Mouse (Mus musculus) embryo, embryonic 10.5 days (tissue): ENCODE results near the gene Ppp1r1a.

Experiments
- DNase-seq: peaks from one replicate; pipeline ENCODE4 v3.0.0-alpha.2; 2015; ENCODE audit warnings: low spot score

Gene Ppp1r1a

GRCm38 (mm10) chr15:103514914-103515313, 22.9 kb downstream of the Ppp1r1a start:
- DNase-seq: no peak

DNA sequence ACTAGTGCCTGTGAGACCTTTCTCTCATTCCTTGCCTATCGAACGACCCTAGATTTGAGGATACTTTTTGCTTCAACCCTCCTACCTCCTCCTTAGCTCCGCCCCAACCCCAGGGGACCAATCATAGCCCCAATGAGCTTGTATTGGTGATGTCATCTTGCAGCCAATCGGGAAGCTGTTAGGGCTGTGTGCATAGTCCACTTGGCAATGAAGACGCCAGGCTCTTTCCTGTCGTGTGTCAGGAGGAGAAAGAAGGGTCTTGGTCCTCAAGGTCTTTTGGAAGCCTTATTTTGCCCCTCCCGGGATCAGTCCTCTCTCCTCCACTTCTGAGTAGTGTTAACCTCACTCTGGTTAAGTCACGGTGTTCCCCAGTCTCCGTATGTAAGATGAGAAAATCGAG, 23.7 kb downstream of the Ppp1r1a start:
- DNase-seq: peak; percentile 94

DNA sequence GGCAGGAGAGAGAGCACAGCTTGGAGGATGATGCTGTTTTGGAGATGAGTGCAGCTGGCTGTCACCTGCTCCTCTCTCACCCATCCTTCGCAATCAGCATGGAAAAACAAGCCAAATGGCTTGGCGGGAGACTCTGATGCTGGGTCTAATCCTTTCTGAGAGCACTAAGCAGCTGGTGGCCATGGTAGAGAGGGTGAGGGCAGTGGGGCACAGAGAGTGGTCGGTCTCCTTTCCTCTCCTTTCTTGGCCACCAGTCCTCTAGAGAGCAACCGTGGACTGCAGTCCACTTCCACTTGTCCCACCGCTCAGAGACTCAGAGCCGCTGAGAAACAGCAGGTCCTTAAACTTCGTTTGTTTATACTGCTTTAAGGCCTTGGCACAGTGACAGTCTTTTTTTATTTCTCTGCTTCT, 24.2 kb downstream of the Ppp1r1a start:
- no peak for DNase-seq

DNA sequence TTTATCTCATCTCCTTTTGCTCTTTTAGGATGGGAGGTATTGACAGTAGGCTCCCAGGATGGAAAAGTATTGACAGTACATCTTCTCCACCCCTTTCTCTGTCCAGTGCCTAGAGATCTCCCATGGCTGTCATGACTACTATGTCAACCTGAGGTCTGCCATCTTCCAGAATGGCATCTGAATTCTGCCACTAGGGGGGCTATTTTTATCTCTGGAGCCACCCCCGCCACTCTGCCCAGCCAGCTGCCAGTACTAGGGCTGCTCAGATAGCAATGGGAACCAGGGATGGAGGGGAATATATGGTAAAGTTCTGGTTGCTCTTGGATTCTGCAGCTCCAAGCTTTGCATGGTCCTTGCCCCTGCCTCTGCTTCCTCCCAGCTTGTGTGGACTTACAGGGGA, 26.2 kb downstream of the Ppp1r1a start:
- DNase-seq: no peak

GRCm38 (mm10) chr15:103509317-103509716, 28.5 kb downstream of the Ppp1r1a start:
- DNase-seq: no peak

DNA sequence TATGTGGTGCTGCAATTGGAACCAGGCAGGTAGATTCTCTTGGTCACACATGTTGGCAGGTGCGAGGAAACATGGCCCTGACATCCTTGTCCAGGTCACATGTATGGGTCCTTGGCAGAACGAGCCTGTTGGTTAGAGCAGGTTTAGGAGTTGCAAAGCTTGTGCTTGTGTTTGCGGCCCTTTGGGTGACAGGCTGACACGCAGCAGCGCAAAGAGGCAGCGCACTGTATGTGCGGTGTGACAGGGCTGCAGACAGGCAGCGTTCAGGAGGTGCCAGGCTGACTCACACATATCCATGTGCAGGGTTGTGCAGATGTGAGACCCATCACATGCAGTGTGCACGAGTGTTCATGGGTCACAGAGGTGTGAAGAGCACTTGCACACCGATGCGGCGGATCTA, 34.1 kb downstream of the Ppp1r1a start:
- DNase-seq: no peak

DNA sequence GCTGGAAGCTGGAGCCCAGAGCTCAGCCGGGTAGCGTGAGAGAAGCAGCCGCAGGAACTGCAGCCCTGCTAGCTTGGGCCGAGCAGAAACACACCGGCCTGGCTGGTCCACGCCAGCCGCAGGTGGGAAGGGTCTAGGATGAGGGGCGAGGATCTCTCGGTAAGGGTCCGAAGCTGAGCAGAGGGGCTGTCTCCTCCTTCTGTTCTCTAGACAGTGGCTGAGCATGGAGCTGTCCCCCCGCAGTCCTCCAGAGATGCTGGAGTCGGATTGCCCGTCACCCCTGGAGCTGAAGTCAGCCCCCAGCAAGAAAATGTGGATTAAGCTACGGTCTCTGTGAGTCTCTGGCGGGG, 34.6 kb downstream of the Ppp1r1a start:
- DNase-seq: no peak

DNA sequence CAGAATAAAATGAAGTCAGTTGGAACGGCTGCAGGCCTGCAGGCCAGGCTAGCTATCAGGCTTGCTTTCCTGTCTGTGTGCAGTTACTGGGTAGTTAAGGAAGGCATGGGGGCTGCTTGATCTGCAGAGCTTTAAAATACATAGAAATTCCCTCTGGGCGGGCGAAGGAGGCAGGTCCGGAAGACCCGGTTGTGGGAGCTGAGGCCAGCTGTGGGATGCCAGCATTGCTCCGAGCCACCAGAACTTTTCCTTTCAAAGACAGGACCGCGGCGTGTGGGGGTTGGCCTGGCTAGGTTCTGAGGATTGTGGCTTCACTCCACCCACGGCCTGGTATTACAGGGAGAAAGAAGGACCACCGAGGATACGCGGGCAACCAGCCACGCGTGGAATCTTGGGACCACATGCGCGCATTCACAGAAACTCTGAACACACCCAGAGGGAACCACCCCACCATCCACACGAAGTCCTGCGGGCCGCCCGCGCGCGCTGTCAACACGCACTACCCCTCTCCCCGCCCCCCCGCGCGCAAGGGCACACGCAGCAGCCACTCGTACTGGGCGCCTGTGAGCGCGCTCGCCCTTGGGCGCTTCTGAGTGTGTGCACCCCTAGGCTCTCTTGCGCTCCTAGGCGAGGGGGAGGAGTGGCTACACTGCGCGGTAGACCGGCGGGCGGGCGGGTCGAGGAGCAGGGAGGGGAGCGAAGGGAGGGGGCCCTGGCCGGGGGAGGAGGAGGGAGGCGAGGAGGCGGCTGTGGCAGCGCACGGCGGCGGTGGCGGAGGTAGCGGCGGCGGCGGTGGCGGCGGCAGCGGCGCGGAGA, 35.2 kb downstream of the Ppp1r1a start, which contains the start of gene Pde1b:
Pde1b (plus strand) TSS at position 600 of the 816 bp plus-strand sequence.
- DNase-seq: peak; percentile 63

GRCm38 (mm10) chr15:103501186-103501585, 36.6 kb downstream of the Ppp1r1a start:
- DNase-seq: no peak

DNA sequence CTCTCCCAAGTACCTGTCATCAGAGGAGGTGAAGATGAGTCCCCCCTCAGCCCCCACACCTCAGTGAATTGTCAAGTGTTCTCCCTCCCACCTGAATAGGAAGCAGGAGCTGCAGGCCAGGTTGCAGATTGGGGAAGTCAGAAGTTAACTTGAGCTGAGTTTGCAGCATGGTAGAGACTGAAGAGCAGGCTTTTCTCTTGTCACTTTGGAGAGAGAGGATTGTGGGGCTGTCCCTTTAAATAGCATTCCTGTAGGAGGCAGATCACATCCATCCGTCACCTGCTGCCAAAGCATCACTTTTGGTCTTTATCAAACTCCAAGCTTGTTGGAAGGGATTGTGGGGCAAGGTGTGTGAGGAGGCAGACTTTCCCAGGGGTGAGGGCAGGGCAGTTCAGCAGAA, 37.1 kb downstream of the Ppp1r1a start:
- no peak for DNase-seq

DNA sequence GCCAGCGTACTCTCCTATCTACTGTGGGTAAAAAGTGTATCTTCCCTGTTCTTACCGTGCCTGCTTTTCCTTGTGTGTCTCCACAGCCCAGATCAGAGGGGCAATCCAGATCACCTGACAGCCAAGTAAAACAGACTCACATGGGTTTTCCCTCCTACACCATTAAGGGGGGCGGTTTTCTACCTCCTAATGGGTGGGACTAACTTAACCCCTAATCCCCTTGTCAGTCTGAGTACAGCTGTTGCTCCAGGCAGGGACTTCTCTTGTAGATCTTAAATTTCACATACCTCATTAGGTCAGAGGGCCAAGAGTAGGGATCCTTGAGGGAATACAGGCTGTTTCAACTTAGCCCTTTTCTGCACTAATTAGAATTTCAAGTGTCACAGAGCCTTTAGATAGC, 39.6 kb downstream of the Ppp1r1a start:
- peak; percentile 63 for DNase-seq

DNA sequence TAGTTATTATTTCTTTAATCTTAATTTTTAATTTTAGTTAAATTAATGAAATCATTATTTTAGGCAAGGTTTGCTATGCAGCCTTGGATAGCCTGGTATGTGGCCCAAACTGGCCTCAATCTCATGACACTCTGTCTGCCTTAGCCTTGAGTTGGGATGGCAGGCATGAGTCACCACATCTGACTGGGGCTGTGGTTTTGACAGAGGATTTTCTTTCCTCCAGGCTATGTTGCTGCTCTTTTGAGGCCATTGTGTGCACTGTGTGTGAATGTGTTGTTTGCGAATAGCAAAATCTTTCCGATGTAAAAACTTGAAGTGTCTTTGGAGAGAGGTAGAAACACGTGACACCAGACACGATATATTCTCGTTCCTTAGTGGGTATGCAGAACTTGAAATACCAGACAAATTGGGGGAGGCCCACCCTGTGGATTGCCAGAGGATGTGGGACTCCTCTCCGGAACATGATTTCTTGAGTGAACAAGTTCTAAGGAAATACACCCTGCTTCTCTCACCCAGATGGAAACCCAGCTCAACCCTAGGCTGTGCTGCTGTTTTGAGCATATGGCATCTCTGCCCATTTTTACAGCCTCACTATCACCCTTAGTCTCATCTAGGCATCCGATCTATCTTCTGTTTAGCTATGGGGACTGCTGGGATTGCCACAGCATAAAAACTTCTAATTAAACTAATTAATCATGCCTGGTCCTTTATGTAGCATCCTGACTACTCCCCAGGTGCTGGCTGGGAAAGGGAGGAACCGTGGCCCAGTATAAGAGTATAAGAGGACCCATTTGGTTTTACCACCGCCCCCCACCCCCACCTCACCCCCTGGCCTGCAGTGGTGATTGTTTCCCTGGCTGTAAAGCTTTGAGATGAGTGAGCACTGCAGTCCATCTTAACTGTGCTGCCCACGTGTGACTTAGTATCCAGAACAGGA, 41.3 kb downstream of the Ppp1r1a start:
- DNase-seq: no peak

DNA sequence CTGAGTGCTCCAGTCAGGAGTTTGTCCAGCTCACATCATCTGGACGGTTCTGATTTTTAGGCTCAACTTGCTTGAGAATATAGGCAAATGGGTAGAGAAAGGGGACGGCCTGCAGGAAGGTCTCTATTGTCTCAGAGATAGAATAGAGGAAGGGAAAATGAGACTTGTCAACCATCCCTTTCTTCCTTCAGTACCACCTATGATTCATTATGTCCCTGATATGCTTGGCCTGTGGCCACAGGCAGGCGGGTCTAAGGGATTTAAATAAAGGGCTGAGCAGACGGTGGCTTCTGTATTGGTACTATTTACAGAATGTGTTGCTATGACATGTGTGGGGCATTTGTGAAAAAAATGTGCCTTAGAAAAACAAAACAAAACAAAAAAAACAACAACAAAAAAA, 49.5 kb downstream of the Ppp1r1a start:
- DNase-seq: no peak

- no peak for DNase-seq
These were observed 51.1 kb downstream of the Ppp1r1a start for GRCm38 (mm10) chr15:103486658-103487057.

- no peak for DNase-seq
These were observed 52.7 kb downstream of the Ppp1r1a start for GRCm38 (mm10) chr15:103485106-103485505.

DNA sequence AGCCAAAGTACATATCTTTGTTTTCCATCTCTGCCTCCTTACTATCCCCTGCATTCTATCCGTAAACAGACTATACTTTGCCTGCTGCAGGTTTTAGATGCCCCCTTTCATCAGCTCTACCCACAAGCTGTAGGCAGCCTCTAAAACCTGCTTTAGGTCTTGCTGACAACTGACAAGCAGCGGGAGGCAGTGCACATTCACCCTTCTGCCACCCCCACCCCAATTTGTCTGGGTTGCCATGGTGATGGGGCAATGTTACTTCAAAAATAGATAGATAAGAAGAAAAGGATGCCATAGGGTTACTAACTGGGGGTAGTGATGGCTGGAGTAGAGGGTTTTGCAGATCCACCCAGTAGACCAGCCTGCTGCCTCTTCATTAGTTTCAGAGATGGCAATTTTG, 53.3 kb downstream of the Ppp1r1a start:
- DNase-seq: no peak

DNA sequence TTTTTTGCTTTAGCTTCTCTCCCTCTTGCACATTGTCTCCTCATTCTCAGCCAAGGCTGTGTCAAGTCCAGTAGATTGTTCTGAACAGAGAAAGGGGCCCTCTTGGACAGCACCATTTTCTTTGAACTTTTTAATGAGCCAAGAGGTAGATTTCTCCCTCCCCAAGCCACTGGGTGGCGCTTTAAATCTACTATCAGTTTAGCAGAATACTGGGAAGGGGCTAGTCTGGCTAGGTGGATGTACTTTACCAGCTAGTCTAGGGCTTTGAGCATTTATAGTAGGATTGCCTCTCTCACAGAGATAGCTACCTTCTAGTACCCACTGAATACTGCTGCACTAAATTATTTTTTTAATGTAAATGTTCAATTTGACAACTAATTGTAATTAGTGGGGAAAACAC, 55.3 kb downstream of the Ppp1r1a start:
- peak; percentile 87 for DNase-seq
